Mouse (Mus musculus) erythroblast, embryonic 14.5 days (primary cell): ENCODE results near the gene 4921517D22Rik.

Source experiments
- GATA1 ChIP-seq: IDR thresholded peaks from 2 replicates; pipeline ENCODE4 v1.6.1; 2012; ENCODE audit warnings: low read length, inconsistent platforms, mixed read lengths
- TAL1 ChIP-seq: IDR thresholded peaks from 3 replicates; pipeline ENCODE4 v1.6.1; 2012; ENCODE audit warnings: low read length, inconsistent platforms, mixed read lengths

DNA sequence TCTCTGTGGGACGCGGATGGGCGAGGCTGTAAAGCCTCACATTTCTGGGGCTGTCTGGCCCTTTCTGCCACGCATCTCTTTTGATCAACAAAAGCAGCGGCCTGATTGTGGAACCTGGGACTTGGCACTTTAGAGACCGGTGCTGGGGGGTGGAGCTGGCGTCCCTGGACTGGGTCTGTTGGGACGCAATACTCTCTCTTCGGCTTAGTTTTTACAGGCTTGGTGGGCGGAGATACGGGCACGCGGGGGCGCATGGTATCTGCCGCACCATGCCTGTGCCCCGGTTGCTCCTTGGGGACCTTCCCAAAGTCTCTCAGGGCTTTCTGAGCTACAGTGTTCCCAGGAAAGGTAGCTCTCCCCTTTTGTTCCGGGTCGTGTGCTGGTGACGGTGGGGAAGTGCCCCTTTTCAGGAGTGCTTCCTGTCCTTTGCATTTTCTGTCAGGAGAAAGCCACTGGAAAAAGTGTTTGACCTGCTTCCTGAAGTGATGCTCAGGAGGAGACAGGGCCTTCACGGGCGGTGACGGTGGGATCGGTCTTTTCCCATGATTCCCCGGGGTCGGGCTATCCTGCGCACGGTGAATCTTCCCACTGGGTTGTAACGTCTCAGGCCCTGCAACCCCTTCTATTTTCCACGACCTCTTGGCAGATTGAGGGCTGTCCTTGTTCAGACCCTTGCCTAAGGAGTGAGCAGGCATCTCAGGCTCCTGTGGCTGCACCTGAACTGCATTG, 32.4 kb upstream of the 4921517D22Rik start:
- TF ChIP-seq GATA1, result no peak
- no peak for TF ChIP-seq TAL1
